ENCODE assay signal across 10 mouse cellular contexts in genomic region chr14:48138138-48138537, GRCm38 (mm10). TPM values are rescaled to one million over a fixed set of nuclear protein-coding genes. Genes with fewer than 3 reads are reported as not detected.
DNase-seq lines count a peak whose midpoint lies in the region; ATAC-seq and TF ChIP-seq lines count a peak whose summit lies in the region.
"Had no signal": no experiment of that assay in that cellular context is flagged by ENCODE, and none has a peak within 500 bp of the region (broad histone marks: within the 10 kb centered on the region; RNA-seq: fewer than 3 reads in every experiment).

No protein-coding gene starts in this region.

- ATAC-seq in liver, postnatal 0 days, result no peak
- ATAC-seq in forebrain, embryonic 15.5 days (replicated peaks), result 0 out of 2 replicates have a peak, but pooled peaks have one; percentile 36
- ATAC-seq in inflammation-experienced regulatory T-cells, adult 6 months, result no peak

- no peaks in the 10 kb centered on the region for H3K27me3 ChIP-seq in liver, postnatal 0 days (ENCODE audit: insufficient read depth, low read length)
- no peaks in the 10 kb centered on the region for H3K27me3 ChIP-seq in forebrain, embryonic 15.5 days
- H3K27me3 ChIP-seq: lung, embryonic 15.5 days had no signal

- peaks cover 15% of the 10 kb centered on the region for H3K4me1 ChIP-seq in liver, postnatal 0 days (ENCODE audit: insufficient read depth)
- H3K4me1 ChIP-seq in forebrain, embryonic 15.5 days, result peaks cover 40% of the 10 kb centered on the region

- no peak overlapping the region for H3K4me2 ChIP-seq in liver, postnatal 0 days (ENCODE audit: low read depth, low read length)
- no peak overlapping the region for H3K4me2 ChIP-seq in forebrain, embryonic 15.5 days (replicated peaks)
- H3K4me2 ChIP-seq: embryonic facial prominence, embryonic 15.5 days; lung, embryonic 15.5 days had no signal

- TF ChIP-seq CTCF in liver, postnatal 0 days (IDR thresholded peaks at IDR 0.05; ENCODE audit: low read depth), result peak; percentile 69

- DNase-seq in embryo, embryonic 10 days (ENCODE audit: low spot score), result peak; percentile 67
- no peak for DNase-seq in embryo, embryonic 9.5 days (ENCODE audit: extremely low spot score)
- no peak for DNase-seq in liver, postnatal 0 days
- DNase-seq in liver, result no peak
- peak; percentile 29 for DNase-seq in naive thymus-derived CD4-positive, alpha-beta T cell, adult 2 months (ENCODE audit: low read depth)
- DNase-seq in layer of hippocampus, adult 18-20 months (ENCODE audit: low spot score in 2 of 2), result no peak

- no peaks in the 10 kb centered on the region; the same call in 1 of the 2 replicates for H3K36me3 ChIP-seq in liver, postnatal 0 days (replicated peaks; ENCODE audit: insufficient read depth, low read length)
- H3K36me3 ChIP-seq in forebrain, embryonic 15.5 days, result no peaks in the 10 kb centered on the region
- H3K36me3 ChIP-seq: embryonic facial prominence, embryonic 15.5 days; lung, embryonic 15.5 days had no signal

- no peak for TF ChIP-seq EP300 in liver, postnatal 0 days (IDR thresholded peaks at IDR 0.05; ENCODE audit: low read depth)

- 43% methylated on average over 8 of the region's 8 CpGs for WGBS in liver, postnatal 0 days (ENCODE audit: insufficient replicate concordance)
- WGBS in forebrain, embryonic 15.5 days, result 58% methylated on average over 8 of the region's 8 CpGs

- no peak overlapping the region for H3K9ac ChIP-seq in liver, postnatal 0 days (replicated peaks)
- no peak overlapping the region for H3K9ac ChIP-seq in forebrain, embryonic 15.5 days (replicated peaks)
- H3K9ac ChIP-seq: embryonic facial prominence, embryonic 15.5 days; lung, embryonic 15.5 days had no signal

- no peak overlapping the region for H3K4me3 ChIP-seq in liver, postnatal 0 days (ENCODE audit: low read depth, low read length)
- H3K4me3 ChIP-seq in forebrain, embryonic 15.5 days, result no peak overlapping the region
- H3K4me3 ChIP-seq: embryonic facial prominence, embryonic 15.5 days; lung, embryonic 15.5 days had no signal

- no peaks in the 10 kb centered on the region for H3K9me3 ChIP-seq in liver, postnatal 0 days (ENCODE audit: low read length)
- H3K9me3 ChIP-seq in forebrain, embryonic 15.5 days, result no peaks in the 10 kb centered on the region
- H3K9me3 ChIP-seq: embryonic facial prominence, embryonic 15.5 days; lung, embryonic 15.5 days had no signal

- no peak overlapping the region for H3K27ac ChIP-seq in liver, postnatal 0 days (ENCODE audit: low read depth)
- H3K27ac ChIP-seq in forebrain, embryonic 15.5 days (replicated peaks), result no peak overlapping the region
- H3K27ac ChIP-seq: embryonic facial prominence, embryonic 15.5 days; lung, embryonic 15.5 days had no signal

RNA-seq across cellular contexts. Expression of gene Peli2, which starts 17.5 kb away (rescaled TPM):
- polyA plus RNA-seq in liver, postnatal 0 days (2015; fragmentation: Nextera tagmentation; extraction: Ambion mirVana), result 1.5 and 2.8 TPM in 2 replicates
- polyA plus RNA-seq in forebrain, embryonic 15.5 days (2015; fragmentation: Nextera tagmentation; extraction: Ambion mirVana), result 10.1 and 11.6 TPM in 2 replicates
- polyA plus RNA-seq in inflammation-experienced regulatory T-cells, adult 6 months (2017; shearing (Covaris generic)), result under 1 TPM; 0.32 to 0.65 (median 0.47) TPM
- total RNA-seq in layer of hippocampus, adult 18-20 months (2021), result 10 to 100 TPM; 21.7 to 26.2 TPM

Comparison
In these comparisons a context has a peak if more than half of its experiments do, and no peak if none do; other contexts are left out.
1. DNase-seq: peak in embryo, embryonic 10 days (single experiment) and naive thymus-derived CD4-positive, alpha-beta T cell, adult 2 months (single experiment); none in embryo, embryonic 9.5 days (single experiment), liver, postnatal 0 days (single experiment), liver (single experiment) and layer of hippocampus, adult 18-20 months (0 of 2).